Mouse (Mus musculus): ENCODE measurements around the gene Capn12. TPM values are rescaled to one million over a fixed set of nuclear protein-coding genes. Genes with fewer than 3 reads are reported as not detected.
"Not testable (repeated sequence)": the region's sequence is repeated elsewhere in the genome, so short reads cannot be mapped to it uniquely, and the experiment has no call there.

Capn12 gene
- total RNA-seq, 2 experiments from 2014 or later = 0.15 to 0.67 TPM

DNA sequence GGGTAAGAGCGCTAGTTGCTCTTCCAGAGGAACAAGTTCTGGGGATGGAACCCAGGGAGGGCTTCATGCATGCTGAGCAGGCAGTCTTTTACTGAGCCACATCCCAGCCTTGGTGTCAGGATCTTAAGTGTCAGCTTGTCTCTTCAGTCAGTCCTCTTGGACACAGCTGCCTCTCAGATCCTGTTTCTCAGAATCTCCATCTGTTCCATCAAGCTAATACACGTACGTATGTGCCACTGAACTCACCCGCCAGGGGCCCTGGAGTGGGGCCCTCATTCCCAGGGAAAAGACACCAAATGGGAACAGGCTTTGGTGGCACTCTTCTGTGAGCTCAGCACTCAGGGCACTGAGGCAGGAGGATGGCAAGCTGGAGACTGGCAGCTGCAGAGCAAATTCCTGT lies 3.4 kb upstream of the Capn12 start:
- no peak for DNase-seq

DNA sequence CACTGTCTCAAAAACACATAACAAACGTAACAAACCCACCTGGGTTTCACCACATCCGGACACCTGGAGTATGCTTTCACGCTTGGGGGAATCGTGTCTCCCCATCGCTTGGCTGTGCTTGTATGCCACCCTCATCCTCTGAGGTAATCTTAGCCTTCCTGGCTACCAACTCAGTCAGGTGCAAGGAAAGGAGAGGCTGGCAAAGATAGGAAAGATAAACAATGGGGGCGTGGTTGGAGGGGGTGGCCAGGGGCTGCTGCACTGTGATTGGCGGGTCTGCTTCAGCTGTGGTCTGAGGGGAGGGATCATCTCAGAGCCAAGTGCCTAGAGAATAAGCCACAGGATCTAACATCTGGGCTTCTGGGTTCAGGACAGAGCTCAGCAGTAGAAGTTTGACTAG lies 1.6 kb upstream of the Capn12 start:
- DNase-seq = no peak

DNA sequence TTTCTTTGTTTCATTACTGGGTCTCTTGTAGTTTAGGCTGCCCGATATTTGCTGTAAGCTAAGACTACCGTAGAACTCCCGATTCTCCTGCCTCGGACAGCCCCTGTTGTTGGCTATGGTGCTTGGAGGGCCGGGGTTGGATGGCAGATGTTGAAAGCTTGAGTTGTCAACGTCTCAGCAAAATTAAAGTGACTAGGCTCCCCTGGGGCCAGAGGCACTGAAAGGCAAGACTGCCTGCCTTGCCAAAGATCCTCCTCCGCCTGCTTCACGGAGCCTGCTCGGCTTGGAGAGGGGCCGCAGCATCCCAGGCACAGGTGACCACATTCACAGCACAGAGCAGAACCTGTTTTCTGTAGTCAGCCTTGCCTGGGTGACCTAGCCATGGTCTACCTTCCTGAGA lies 668 bp upstream of the Capn12 start:
- DNase-seq = no peak

DNA sequence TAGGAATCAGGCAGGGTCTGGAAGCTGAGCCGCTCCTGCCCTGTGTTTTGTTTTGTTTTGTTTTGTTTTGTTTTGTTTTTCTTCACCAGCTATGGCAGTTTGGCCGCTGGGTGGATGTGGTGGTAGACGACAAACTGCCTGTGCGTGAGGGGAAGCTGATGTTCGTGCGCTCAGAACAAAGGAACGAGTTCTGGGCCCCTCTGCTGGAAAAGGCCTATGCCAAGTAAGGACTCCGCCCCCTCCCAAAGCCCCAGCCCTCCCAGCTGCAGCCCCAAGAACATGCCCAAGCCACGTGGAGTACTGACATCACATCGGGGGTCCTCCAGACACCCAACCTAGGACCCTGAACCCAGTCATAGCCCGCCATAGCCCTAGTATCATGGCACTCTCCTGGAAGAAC lies 1.8 kb downstream of the Capn12 start:
- no peak for DNase-seq

DNA sequence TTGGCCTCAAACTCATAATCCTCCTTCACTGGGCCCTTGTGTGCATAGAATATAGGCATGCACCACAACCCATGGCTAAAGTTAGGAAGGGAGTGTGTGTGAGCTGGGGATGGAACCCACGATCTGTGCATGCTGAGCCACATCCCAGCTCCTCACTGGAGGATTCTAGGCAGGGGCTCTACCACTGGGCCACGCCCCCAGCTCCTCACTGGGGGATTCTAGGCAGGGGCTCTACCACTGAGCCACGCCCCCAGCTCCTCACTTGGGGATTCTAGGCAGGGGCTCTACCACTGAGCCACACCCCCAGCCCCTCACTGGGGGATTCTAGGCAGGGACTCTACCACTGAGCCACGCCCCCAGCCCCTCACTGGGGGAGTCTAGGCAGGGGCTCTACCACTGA lies 2.5 kb downstream of the Capn12 start:
- not testable (repeated sequence) for DNase-seq

DNA sequence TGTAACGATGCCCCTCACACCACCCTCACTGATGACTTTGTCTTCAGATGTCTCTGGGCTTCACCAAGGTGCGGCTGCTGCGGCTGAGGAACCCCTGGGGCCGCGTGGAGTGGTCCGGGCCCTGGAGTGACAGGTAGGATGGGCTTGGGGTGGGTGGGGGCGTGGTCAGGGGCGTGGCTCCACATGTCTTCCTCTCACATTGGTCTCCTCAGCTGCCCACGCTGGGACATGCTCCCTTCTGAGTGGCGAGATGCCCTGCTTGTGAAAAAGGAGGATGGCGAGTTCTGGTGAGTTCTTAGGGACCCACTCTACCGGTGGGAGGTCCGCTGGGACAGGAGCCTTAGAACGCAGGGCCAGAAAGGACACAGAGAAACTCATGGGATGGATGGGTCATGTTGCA lies 5.3 kb downstream of the Capn12 start:
- DNase-seq = no peak

DNA sequence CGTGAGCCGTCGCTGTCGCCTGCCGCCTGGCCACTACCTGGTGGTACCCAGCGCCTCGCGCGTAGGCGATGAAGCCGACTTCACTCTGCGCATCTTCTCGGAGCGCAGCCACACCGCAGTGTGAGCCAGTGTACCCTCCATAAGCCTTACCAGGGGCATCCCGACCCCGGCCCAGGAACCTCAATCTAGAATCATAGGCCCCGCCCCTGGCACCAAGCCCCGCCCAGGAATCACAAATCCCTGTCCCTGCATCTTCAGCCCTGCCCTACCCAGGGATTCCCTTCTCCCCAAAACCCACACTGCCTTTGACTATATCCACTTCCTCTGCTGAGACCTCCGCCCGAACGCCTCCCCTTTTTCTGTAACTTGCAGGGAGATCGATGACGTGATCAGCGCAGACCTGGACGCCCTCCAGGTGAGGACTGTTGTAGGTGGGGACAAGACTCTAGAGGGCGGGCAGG lies 7.5 kb downstream of the Capn12 start:
- DNase-seq = no peak

DNA sequence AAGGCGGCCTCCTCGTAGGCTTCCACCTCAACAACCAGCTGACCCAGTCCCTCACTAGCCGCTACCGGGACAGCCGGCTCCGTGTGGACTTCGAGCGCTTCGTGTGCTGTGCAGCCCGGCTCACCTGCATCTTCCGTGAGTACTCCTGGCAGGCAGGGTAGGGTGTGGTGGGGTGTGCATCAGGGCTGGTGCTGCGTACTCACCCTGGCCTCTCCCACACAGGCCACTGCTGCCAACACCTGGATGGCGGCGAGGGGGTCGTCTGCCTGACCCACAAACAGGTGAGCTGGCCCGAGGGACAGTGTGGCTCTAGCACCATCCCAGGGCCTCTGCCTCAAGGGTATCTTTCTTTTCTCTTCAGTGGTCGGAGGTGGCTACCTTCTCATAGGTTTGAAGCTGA lies 11.4 kb downstream of the Capn12 start:
- no peak for DNase-seq

DNA sequence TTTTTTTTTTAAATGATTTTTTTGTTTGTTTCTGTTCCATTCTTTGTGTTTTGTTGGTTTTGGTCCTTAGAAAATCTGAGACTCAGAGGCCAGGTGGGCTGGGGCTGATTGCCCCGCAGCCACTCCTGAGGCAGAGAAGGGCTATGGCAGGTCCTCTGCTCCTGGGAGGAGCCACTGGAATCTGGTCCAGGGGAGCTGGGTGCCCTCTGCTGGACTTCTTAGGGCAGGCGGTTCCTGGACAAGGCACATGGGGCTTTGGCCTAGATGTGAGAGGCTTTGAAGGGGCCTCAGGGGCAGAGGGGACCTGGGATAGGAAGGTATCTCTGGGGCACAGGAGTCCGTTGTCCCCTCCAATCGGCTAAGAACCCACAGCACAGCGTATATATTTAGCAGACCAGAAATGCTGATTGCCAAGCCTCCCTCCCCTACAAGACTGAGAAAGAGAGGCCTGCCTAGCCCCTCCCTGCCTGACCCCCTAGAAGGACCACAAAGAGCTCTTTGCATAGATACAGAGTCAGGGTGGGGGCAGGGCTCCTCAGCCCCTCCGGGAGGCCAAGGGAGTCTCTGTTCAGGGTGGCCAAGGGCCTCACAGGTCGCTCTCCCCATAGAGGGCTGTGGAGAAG lies 12.5 kb downstream of the Capn12 start:
- DNase-seq = peak; percentile 73

DNA sequence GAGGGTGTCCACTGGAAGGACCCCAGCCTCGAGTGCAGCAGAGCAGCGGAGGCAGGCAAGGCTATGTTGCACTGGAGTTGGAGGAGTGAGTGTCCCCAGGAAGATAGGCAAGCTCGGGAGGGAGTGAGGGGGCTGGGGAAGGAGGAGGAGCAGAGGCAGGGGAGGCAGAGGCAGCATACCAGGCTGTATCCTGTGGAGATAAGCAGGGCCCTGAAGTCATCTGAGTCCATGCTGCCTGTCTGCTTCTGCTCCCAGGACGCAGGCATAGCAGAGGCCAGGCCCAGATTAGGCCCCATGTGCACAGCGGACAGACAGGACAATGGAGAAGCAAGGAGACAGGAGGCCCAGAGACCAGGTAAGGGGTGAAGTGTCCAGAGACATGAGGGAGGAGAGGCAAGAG lies 13.7 kb downstream of the Capn12 start:
- DNase-seq = no peak

DNA sequence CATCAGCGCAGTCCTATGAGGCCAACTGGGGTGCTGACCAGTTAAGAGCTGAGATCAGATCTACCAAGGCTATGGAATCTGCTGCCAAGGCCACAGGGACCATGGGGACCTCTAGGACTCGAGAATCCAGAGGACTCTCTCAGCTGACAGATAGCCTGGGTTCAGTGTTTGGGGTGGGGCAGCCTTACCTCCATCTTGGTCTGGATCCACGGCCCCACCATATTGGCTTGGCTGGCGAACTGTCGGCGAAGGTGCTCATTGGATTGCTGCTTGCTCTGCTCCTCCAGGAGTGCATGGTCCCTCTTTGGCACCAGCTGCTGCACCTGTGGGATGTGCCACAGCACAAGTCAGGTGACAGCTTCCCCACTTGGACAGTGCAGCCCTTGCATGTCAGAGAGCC lies 16.4 kb downstream of the Capn12 start:
- DNase-seq = no peak

DNA sequence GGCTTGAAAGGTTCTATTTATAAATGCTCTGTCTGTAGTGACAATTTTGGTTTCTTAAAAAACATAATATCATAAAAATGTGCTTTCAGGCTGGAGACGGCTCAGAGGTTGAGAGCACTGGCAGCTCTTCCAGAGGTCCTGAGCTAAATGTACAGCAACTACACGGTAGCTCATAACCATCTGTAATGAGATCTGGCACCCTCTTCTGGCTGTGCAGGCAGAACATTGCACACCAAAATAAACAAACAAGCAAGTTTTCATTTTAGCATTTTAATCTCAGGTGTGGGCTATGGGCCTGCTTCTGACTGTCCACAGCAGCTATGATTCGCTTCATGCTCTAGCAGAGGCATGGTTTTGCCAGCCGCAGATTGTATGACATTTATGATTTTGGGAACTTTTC lies 18.8 kb downstream of the Capn12 start:
- DNase-seq = no peak

DNA sequence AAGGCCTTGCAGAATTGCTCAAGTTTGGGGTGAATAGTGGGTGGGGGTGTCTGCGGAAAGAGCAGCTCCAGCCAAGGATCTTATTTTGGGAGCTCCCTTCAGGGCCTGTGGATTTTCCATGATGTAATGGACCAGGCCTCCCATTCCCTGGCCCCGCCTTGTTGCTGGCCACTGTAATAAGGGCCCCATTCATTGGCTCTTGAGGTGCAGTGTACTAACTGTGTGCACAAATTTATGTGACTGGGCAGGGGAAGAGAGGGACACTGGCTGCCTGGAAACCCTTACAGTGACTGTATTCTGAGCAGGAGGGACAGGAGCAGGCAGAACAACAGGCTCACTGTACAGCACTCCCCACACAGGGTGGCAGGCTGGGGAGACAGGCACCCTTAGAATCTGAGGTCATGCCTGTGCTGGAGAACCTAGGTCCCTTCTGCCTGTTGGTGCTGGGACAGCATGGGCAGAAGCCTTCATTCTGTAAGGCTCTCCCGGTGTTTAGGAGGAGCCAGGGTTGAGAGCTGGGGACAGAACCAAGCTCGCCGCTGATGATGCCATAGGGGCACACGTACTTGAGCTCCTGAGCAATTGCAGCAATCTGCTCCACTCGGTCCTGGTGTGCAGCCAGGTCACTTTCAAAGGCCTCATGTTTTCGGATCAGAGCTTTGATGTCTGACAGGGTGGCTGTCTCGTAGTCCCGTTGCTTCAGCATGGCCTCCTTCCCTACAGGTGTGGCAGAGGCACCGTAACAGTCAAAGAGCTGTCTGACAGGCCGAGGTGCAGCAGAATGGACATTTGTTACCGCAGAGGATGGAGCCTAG lies 20.3 kb downstream of the Capn12 start:
- DNase-seq = peak; percentile 42

DNA sequence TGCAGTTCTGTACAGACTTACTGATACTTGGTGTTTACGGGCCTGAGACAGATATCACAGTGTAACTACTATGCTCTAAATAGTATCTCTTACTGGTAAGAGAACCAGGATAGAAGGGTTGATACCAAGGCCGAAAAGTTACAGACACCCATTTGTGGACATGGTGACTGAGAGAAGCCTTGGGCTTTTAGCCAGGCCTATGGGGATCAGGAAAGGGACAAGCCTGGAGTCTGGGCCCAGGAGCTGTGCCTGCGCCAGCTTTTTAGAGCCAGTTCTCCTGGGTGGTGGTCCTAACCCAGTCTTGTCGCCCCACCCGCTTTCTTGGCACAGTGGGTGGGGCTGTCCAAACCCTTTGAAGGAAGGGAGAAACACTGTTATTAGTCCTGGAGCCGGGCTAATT lies 21.0 kb downstream of the Capn12 start:
- DNase-seq = peak; percentile 63

DNA sequence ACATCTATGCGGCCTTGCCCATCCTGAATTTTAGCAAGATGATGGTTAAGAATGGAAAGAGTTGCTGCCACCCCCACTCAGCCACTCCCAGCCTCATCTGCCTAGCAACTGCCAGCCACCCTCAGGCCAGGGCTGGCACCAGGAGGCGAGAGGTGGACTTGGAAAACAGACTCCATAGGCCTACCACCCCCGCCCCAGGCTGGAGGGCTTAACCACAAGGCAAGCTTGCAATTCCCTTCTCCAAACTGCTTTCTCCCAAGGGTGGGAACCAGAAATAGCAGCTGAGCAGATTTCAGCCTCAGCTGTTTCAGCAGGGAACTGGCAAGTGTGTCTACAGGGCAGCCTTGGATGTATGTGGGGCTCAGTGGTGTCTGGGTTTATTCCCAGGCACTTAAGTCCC lies 21.6 kb downstream of the Capn12 start:
- DNase-seq = peak; percentile 31

DNA sequence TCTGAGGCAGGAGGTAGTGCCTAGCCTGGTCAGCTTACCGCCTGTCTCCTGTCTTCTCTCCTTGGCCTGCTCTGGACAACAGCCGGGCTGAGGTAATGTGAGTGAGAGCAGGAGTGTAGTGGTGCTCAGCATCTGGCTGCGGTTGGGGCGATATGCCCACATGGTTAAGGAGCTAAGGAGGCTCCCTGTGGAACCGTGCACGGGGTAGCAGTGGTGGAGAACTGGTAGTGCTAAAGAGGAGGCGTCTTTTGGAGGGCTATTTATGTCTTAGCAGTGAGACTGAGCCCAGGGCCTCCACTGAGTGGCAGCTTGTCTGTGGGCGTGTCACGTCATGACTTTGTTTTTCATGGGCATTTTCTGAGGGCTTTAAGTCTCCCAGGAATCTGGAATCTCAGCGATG lies 22.6 kb downstream of the Capn12 start:
- DNase-seq = no peak

DNA sequence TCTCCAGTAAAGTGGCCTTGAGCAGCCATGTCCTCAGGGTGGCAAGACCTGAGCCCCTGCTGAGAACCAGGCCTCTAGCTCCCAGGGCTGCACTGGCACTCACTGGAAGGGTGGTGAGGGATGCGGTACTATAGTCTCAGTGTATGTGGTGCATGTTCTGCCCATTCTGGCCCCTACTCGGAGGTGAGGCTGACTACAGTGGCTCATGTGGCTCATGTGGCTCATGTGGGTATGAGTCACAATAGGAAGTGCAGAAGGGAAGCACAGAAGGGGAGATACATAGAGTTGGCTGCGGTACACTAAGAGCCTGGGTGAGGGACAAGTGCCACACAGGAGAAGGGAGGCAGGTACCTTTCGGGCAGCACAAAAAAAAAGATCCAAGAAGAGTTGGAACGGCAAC lies 26.0 kb downstream of the Capn12 start:
- DNase-seq = no peak

DNA sequence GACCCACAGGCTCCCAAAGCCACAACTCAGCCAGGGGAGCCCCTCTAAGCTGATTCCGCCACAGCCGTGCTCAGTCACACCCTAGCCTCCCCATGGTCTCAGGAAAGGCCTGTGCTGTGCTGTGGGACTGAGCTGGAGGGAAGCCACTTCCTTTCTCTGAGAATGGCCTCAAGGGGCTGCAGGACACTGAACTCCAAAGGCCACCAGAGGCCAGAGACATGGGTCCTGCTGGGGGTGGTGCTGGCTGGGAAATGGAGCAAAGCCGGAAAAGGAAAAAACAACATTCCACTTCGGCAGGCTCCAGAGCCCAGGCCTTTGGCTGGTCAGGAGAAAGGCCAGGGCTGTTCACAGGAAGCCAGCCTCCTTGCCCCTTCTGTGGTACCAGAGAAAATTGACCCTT lies 30.4 kb downstream of the Capn12 start:
- DNase-seq = peak; percentile 63

DNA sequence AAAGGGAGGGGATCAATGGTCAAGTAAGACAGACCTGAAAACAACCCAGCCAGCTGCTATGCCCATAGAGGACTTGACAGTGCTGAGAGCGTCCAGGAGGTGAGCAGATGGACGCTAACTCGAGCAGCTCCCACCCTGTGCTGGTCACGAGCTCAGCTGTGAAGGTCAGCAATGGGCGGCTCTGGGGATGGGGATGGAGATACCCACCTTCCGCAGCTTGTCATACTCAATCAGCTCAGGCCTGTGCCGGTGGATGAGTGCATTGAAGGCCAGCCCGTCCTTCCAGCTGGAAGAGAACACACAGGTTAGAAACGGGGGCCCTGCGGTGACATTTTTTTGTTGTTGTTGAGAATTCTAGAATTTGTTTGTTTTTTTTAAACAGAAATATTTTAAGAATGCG lies 31.9 kb downstream of the Capn12 start:
- no peak for DNase-seq

DNA sequence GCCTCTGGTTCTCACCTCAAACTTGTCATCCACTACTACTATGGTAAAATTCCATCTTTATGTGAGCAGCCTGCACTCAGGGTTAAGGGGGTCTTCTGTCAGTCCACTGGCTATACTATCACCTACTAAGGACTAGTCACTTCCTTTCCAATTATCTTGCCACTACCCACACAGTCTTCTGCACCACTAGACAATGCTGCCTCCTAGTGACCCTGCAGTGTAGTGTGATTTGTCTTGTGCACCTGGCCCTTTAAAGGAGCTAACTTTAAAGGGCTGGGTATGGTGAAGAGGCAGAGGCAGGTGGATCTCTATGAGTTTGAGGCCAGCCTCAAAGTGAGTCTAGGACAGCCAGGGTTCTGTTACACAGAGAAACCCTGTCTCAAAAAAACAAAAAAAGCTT lies 35.3 kb downstream of the Capn12 start:
- DNase-seq = no peak

DNA sequence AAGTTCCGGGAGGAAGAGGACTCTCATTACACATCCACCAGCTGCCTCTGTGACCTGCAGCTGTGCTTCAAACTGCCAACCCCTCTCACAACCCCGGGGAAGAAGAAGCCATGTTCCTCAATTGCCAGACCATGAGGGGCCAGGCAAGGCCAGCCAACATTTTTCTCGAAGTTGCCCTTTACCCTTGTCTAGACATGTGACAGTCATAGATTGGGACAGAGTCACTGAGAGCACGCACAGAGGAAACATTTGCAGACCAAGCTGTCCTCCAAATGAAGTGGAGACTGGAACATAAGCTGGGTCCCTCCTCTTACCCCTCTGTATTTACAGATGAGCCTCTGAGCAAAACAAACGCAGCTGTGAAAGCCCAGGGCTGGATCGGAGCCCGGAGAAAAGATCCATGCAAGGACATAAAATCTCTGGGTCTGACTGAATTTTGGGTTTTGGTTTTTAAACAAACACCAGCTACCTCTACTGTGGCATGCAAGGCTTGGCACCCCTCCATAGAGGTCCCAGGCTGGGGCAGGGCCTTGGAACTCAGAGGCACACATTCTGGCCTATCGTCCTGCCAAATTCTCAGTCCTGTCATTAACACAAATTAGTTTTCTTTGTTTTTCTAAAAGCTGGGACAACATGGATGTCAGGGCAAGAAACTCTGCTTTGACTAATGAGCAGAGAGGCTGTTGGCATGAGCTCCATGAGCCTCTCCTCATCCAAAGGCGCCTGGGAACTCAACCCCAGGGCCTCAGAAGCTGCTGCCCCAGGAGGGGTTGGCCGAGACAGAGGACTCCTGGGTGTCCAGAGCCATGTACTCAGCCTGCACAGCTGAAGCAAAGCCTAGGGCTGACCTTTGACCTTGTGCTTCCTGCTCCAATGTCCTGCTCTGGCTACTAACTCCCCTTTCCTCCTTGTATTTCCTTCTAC lies 36.5 kb downstream of the Capn12 start:
- DNase-seq = peak; percentile 83

DNA sequence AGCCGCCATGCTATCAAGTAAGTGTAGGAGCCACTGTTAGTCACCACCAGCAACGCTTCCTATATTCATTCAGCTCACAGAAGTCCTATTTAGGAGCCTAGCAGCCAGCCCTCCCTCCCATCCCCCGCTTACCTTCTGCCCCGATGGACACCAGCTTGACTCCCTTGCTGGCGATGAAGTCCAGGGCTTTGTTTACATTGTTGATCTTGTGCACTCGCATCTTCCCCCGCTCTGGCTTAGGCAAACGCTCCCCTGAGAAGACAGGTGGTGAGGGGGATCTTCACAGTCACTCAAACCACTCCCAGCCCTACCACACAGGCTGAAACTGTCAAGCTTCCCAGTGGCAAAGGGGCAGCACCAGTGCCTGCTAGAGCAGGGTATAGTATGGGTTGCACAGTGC lies 37.3 kb downstream of the Capn12 start:
- no peak for DNase-seq

DNA sequence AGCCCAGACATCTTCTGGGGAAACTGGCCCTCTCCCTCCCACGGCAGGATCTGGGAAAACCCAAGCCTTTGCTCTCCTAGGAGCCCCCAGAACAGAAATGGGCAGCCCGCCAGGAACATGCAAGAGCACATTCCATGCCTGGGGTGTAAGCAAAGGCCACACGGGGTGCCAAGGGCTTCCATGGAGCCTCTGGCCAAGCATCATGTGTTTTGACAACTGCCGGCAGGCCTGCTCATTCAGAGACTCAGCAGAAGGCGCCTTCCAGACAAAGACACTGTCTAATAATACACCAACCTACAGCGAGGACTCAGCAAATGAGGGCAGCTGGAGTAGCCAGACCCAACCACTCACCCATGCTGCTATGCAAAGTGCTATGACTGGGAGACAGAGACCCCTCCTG lies 38.6 kb downstream of the Capn12 start:
- peak; percentile 85 for DNase-seq
